Mouse (Mus musculus) hindbrain, embryonic 16.5 days (tissue): ENCODE data around the gene Usp53. TPM values are rescaled to one million over a fixed set of nuclear protein-coding genes. Genes with fewer than 3 reads are reported as not detected.
"Not testable (repeated sequence)": the region's sequence is repeated elsewhere in the genome, so short reads cannot be mapped to it uniquely, and the experiment has no call there.

Experiments used
- ATAC-seq: fragments of 200-750 bp; cut with Nextera tagmentation; 2 replicates; pipeline ENCODE4 v1.8.0; 2017; ENCODE audit warnings: moderate TSS enrichment, moderate library complexity
- H3K27ac ChIP-seq: fragments of 300-500 bp; sonication (generic); 2 replicates; pipeline ENCODE4 v1.5.1; 2014; ENCODE audit warnings: low read depth, mild to moderate bottlenecking, control low read depth, low read length, moderate library complexity
- H3K27me3 ChIP-seq: fragments of 300-500 bp; sonication (generic); replicated peaks from 2 replicates; pipeline ENCODE4 v1.6.1; 2014; ENCODE audit warnings: low read length; ENCODE audit not compliant: control insufficient read depth, insufficient read depth
- H3K36me3 ChIP-seq: fragments of 300-500 bp; sonication (generic); 2 replicates; pipeline ENCODE4 v1.6.1; 2014; ENCODE audit warnings: mild to moderate bottlenecking, low read length, moderate library complexity, mixed read lengths; ENCODE audit not compliant: control insufficient read depth, insufficient read depth
- H3K4me1 ChIP-seq: fragments of 300-500 bp; sonication (generic); 2 replicates; pipeline ENCODE4 v1.6.1; 2014; ENCODE audit warnings: low read depth, low read length; ENCODE audit not compliant: control insufficient read depth, insufficient read depth
- H3K4me2 ChIP-seq: fragments of 300-500 bp; sonication (generic); 2 replicates; pipeline ENCODE4 v1.6.1; 2014; ENCODE audit warnings: mild to moderate bottlenecking, low read length, control low read depth, moderate library complexity
- H3K4me3 ChIP-seq: fragments of 300-500 bp; sonication (generic); 2 replicates; pipeline ENCODE4 v1.5.1; 2014; ENCODE audit warnings: mild to moderate bottlenecking, low read length, control low read depth, moderate library complexity
- H3K9ac ChIP-seq: fragments of 300-500 bp; sonication (generic); 2 replicates; pipeline ENCODE4 v1.6.1; 2014; ENCODE audit warnings: low read depth, mild to moderate bottlenecking, control low read depth, low read length, moderate library complexity
- H3K9me3 ChIP-seq: fragments of 300-500 bp; sonication (generic); 2 replicates; pipeline ENCODE4 v1.6.1; 2014; ENCODE audit warnings: mild to moderate bottlenecking, low read length, moderate library complexity; ENCODE audit not compliant: control insufficient read depth
- WGBS: fragments of 180-500 bp; shearing (Covaris S2); extraction: QIAGEN DNeasy Blood & Tissue Kit; methylation state at CpG from one replicate; pipeline ENCODE4 v1.1.7; 2014; 5-methylcytosine and 5-hydroxymethylcytosine counted together
- polyA plus RNA-seq: library from polyadenylated mRNA; unstranded; fragments of >200 nt; fragmentation: Nextera tagmentation; extraction: Ambion mirVana; gene quantifications from 2 replicates; pipeline ENCODE4 v1.2.1, GENCODE M21; 2015

The Usp53 gene
- polyA plus RNA-seq, 1 experiment from 2014 or later, result 12.2 TPM

DNA sequence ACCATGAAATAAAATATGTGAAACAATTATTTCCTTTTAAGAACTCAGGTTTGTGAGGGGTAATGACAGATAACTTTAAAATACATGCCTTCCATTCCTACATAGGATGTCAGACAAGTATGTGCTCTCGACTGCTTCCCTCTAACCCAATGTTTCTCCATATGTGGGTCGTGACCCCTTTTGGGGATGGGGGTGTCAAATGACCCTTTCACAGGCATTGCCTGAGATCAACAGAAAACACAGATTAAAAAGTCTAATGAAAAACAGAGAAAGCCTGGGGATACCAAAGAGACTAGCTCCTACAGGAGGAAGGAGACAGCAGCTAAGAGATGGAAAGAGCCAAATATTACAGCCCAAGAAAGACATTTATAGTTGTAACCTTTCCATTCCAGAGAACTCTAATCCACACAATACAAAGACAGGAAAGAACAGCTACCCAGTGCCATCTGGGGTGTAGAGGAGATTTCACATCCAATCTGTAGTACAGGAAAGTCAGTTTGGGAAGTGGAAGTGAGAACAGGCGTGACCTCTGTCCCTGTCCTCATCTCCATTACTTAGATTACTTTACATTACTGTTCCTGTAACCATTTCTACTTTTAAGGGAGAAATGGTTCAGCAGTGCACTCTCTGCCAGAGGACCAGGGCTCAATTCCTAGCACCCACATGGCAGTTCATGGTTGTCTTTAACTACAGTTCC lies 12.0 kb downstream of the Usp53 start:
- H3K9me3 ChIP-seq, result no peaks in the 10 kb centered on the region
- peaks cover 5% of the 10 kb centered on the region; the same call in 1 of the 2 replicates for H3K36me3 ChIP-seq
- no peak overlapping the region for H3K27ac ChIP-seq
- H3K4me1 ChIP-seq, result no peaks in the 10 kb centered on the region
- WGBS, result 80% methylated on average over 3 of the region's 3 CpGs
- ATAC-seq, result no peak
- H3K9ac ChIP-seq, result no peak overlapping the region
- H3K4me2 ChIP-seq, result no peak overlapping the region
- H3K4me3 ChIP-seq, result no peak overlapping the region
- H3K27me3 ChIP-seq, result no peaks in the 10 kb centered on the region

GRCm38 (mm10) chr3:122968391-122968790 lies 15.9 kb downstream of the Usp53 start:
- Histone ChIP-seq H3K36me3 (peaks cover 5% of the 10 kb centered on the region; the same call in 1 of the 2 replicates), H3K4me2 (no peak overlapping the region), H3K9ac (no peak overlapping the region), H3K4me3 (no peak overlapping the region), H3K27me3 (no peaks in the 10 kb centered on the region), H3K9me3 (no peaks in the 10 kb centered on the region), H3K4me1 (no peaks in the 10 kb centered on the region), H3K27ac (no peak overlapping the region)
- ATAC-seq, result no peak
- 92% methylated on average over 9 of the region's 9 CpGs for WGBS

DNA sequence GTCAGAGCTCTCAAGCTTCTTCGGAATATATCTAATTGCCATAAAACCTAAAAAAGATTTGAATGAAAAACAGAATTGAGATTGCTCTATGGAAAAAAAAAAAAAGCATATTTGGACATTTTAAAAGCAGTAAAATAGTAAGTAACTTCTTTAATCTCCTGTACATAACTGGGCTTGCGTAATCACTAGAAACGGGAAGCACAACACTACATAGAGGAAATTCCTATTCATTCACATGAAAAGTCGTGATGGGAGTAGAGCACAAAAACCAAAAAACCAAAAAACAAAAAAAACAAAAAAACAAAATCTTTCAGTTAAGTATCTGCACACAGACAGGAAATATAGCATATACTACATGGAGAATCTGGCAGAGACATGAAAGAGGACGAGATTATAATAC lies 20.0 kb downstream of the Usp53 start:
- Histone ChIP-seq H3K27me3 (no peaks in the 10 kb centered on the region), H3K27ac (no peak overlapping the region), H3K4me3 (no peak overlapping the region), H3K4me1 (no peaks in the 10 kb centered on the region), H3K4me2 (no peak overlapping the region), H3K9ac (no peak overlapping the region), H3K9me3 (no peaks in the 10 kb centered on the region), H3K36me3 (peaks cover 12% of the 10 kb centered on the region; the same call in 1 of the 2 replicates)
- ATAC-seq, result no peak
- 88% methylated on average over 5 of the region's 5 CpGs for WGBS

GRCm38 (mm10) chr3:122950129-122950528 lies 34.2 kb downstream of the Usp53 start:
- Histone ChIP-seq H3K4me2 (no peak overlapping the region), H3K27ac (no peak overlapping the region), H3K27me3 (no peaks in the 10 kb centered on the region), H3K9me3 (no peaks in the 10 kb centered on the region), H3K4me1 (no peaks in the 10 kb centered on the region), H3K36me3 (peaks cover 11% of the 10 kb centered on the region), H3K4me3 (no peak overlapping the region), H3K9ac (no peak overlapping the region)
- ATAC-seq, result no peak
- 93% methylated on average over 2 of the region's 2 CpGs for WGBS

DNA sequence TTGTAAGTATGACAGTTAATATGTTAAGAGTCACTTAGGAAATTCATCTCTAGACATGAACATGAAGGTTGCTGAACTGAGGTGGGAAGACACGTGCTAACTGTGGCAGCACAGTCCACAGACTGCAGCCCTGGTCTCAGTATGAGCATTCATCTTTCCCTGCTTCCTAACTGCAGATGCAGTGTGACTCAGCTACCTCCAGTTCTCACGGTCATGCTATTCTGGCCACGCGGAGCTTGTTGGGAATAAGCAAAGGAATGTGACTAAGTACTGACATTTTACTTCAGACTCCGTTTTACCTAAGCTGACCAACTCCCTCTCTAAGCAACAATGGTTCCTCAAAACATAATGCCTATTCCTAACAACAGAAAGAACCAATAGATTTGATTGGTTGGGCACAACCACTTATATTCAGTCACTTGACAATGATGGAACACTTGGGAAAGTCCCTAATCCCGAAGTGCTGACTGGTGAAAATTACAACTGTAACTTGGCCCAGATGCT lies 40.9 kb downstream of the Usp53 start:
- no peak for ATAC-seq
- no peak overlapping the region for H3K4me2 ChIP-seq
- H3K9me3 ChIP-seq, result no peaks in the 10 kb centered on the region
- peaks cover 5% of the 10 kb centered on the region for H3K36me3 ChIP-seq
- no peaks in the 10 kb centered on the region for H3K27me3 ChIP-seq
- no peaks in the 10 kb centered on the region for H3K4me1 ChIP-seq
- WGBS, result 71% methylated on average over 6 of the region's 6 CpGs
- H3K4me3 ChIP-seq, result no peak overlapping the region
- H3K27ac ChIP-seq, result no peak overlapping the region
- no peak overlapping the region for H3K9ac ChIP-seq

DNA sequence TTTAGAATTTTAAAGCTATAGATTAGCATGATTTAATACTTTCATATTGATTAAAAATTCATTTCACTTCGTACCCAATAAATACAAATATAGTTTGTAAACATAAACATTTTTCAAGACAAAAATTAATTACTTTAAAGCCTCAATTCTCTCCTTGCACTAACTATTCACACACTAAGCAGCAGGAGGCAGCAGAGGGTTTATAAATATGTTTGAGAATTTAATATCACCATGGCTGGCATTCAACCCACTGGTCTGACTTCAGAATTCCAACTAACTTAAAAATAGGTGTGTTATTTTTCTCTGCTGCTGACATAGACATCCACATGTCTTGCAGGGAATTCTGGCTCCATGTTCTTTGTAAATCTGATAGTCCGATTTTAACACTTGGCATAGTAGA lies 45.1 kb downstream of the Usp53 start:
- no peak overlapping the region for H3K4me2 ChIP-seq
- no peaks in the 10 kb centered on the region for H3K36me3 ChIP-seq
- no peak for ATAC-seq
- H3K9me3 ChIP-seq, result no peaks in the 10 kb centered on the region
- no peak overlapping the region for H3K4me3 ChIP-seq
- WGBS, result 82% methylated on average over 2 of the region's 2 CpGs
- no peaks in the 10 kb centered on the region for H3K27me3 ChIP-seq
- no peaks in the 10 kb centered on the region for H3K4me1 ChIP-seq
- H3K9ac ChIP-seq, result no peak overlapping the region
- H3K27ac ChIP-seq, result no peak overlapping the region

GRCm38 (mm10) chr3:122937176-122937575 lies 47.1 kb downstream of the Usp53 start:
- not testable (repeated sequence) for H3K4me3 ChIP-seq, H3K36me3 ChIP-seq, H3K4me1 ChIP-seq, H3K27me3 ChIP-seq, H3K4me2 ChIP-seq, H3K9ac ChIP-seq, H3K9me3 ChIP-seq, H3K27ac ChIP-seq, ATAC-seq
- WGBS, result 77% methylated on average over 13 of the region's 13 CpGs

- no peaks in the 10 kb centered on the region for H3K9me3 ChIP-seq
- no peak overlapping the region for H3K4me3 ChIP-seq
- no peak for ATAC-seq
- no peaks in the 10 kb centered on the region for H3K4me1 ChIP-seq
- no peak overlapping the region for H3K9ac ChIP-seq
- H3K27me3 ChIP-seq, result no peaks in the 10 kb centered on the region
- 87% methylated on average over 1 of the region's 1 CpGs for WGBS
- H3K4me2 ChIP-seq, result no peak overlapping the region
- peaks cover 2% of the 10 kb centered on the region; the same call in 1 of the 2 replicates for H3K36me3 ChIP-seq
- H3K27ac ChIP-seq, result no peak overlapping the region
These were observed 51.8 kb downstream of the Usp53 start for GRCm38 (mm10) chr3:122932466-122932865.

DNA sequence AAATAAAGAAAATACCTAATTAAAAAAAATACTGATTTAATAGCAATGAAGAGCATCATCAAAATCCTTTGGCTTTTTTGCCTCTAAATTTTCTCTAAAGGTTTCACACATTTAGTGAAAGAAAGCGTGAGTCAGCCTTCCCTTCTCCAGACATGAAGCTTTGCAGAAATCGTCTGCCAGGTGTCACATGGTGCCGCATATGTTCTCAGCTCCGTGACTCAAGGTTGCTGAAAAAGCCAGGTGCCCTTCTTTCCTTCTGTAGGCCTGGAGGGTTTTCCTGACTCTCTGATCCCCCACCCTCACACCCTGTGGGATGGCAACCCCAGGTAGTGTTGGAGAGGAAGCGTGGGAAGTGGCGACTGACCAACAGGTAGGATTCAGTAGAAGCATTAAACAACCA lies 54.6 kb downstream of the Usp53 start:
- 92% methylated on average over 6 of the region's 6 CpGs for WGBS
- H3K4me1 ChIP-seq, result peaks cover 2% of the 10 kb centered on the region; the same call in 1 of the 2 replicates
- no peaks in the 10 kb centered on the region for H3K9me3 ChIP-seq
- no peaks in the 10 kb centered on the region for H3K27me3 ChIP-seq
- H3K9ac ChIP-seq, result no peak overlapping the region
- H3K4me2 ChIP-seq, result no peak overlapping the region
- H3K36me3 ChIP-seq, result peaks cover 2% of the 10 kb centered on the region; the same call in 1 of the 2 replicates
- no peak for ATAC-seq
- H3K27ac ChIP-seq, result no peak overlapping the region
- H3K4me3 ChIP-seq, result no peak overlapping the region
